Mouse (Mus musculus) heart, adult 11 months (tissue): ENCODE measurements at regions not wholly inside any gene's neighbourhood (a gene's known extent, or its start where the extent isn't known, plus 50 kb on each side); places are given as distances from the start of the nearest gene placed in this dataset.
"Not testable (repeated sequence)": the region's sequence is repeated elsewhere in the genome, so short reads cannot be mapped to it uniquely, and the experiment has no call there.

ENCODE experiments used
- DNase-seq: peaks from one replicate; pipeline ENCODE4 v3.0.0; 2022

GRCm38 (mm10) chr10:19297669-19298068, 58.7 kb upstream of the Olig3 start:
- no peak for DNase-seq

DNA sequence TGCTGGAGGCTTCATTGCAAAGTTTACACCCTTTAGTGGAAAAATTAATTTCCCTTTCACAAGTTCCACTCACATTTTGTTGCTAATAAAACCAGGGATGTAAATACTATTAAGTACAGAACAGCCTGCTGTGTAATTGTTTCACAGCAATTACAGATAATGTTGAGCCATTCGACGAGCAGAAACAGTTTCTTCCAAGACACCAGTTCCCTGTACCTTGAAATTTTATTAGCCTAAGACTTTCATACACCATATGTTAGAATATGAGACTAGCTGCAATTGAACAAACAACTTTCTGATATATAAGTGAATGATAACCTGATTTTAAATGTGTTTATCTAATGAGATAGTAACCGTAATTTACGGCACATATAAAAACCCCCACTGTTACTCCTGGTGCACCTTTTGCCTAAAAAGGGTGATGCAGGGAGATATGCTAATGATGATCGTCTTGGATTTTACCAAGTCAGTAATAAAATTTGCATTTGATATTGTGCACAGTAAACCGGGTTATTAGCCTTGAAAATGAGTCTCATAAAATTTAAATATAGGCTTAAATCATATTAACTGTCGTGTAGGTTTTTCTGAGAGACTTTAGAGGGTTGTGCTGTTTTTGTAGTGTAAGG, 60.8 kb upstream of the Olig3 start:
- no peak for DNase-seq

DNA sequence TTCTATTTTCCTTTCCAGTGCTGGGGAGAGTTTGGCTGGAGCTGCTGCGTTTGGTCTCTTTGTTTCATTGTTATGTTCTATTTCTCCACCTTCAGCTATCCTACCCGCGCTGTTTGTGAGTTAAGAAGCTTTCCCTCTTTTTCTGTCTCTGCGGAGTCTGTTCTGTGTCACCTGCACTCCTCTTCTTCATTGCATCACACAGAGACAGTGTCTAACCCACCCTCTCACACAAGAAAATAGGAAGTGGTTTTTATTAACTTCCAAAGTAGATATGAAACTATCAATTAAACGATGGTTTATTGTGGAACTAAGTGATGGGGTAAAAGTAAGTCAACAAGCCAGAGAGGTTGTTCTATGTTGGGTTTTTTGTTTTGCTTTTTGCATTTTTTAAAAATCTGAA, 64.9 kb upstream of the Olig3 start:
- no peak for DNase-seq

- DNase-seq, result not testable (repeated sequence)
These were observed 65.3 kb upstream of the Olig3 start for GRCm38 (mm10) chr10:19291039-19291438.

- no peak for DNase-seq
These were observed 74.2 kb upstream of the Olig3 start for GRCm38 (mm10) chr10:19282166-19282565.

GRCm38 (mm10) chr10:19281021-19281420, 75.3 kb upstream of the Olig3 start:
- DNase-seq, result no peak

DNA sequence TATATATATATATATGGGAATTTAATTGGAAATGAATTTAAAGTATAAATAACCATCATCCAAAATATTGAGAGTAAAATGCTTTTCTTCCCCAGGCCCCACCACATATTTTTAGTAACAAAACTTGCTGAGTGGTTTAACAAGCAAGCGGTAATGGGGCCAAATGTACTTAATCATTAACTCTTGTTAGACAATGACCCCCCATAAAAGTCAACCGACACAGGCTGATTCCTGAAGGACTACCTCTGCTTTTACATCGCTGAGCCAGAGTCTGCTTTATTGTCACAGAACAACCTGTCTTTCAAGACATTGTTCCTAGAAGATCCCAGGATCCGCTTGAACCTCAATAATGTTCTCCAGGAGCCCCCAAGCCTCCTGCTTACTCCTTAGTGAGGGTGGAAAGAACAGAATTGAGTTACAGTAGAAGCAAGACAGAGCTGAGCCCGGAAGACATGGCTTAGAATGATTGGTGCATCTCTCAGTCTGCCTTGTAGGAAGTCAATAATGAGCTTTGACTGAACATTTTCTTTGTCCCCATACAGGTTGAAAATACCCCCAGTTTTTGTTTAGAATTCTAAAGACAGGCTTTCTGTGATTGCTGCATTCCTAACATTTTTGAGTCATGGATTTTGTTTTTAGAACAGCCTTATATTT, 78.0 kb upstream of the Olig3 start:
- no peak for DNase-seq

DNA sequence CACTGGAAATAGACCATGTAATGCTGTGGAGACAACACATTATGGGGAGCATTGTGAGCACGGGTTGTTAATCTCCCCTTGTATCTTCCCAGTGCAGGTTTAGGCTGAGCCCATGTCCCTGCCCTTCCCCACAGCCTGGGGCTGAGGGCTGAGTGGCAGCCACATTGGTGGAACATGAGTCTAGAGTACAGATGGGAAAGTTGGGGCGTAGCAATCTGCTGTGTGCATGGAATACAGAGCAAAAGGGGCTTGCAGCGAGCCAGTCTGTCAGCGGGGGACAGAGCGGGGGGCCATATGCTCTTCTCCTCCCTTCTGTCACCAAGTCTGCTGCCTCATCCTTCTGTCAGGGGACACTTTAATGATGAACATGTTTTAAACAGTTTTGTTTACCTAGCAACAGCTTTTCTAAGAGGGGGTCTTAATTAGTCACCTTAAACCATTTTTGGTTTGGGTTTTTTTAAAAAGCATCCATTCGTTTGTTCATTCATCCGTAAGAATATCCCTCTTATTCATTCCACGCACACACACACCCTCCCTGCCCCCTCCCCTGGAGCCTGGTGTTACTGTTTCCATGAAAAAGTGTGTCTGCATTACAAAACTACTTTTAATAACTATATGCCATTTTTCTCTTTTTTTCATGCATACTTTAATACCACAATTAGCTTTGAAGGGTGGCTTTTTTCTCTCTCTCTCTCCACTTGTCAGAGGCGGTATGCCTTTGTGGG, 79.1 kb upstream of the Olig3 start:
- no peak for DNase-seq

DNA sequence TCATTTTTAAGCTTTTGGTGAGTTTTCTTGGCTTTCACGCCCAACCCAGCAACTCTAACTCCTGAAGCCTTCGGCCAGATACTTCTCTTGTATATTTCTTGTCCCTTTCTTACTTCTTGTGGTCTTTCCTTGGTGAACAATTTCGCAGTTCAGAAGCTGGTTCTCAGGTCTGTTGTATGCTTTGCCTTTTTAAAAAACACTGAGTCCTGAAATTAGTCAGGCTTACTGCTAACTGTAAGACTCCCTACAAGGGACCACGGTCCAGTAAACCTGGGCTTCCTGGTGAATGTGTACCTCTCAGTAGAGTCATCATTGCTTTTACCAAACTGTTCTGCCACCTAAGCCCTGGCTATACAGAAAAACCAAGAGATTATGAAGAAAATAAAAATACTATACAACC, 81.3 kb upstream of the Olig3 start:
- DNase-seq, result no peak

DNA sequence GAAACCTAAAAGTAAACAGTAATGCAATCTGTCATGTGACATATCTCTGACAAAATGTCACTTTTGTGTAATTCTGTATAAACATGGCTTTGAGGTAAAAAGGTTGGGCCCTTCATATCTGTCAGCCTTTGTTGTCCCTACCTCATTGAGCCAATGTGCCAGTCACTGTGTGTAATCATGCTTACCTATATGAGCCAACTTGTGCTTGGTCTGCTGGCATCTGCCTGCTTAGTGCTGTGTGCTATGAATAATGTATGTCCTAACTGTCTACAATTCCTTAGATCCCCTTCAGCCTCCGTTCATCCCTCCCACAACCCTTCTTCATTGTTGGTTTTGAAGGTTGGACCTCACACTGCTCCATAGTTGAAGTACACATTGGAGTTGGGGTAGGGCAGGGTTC, 86.9 kb upstream of the Olig3 start:
- peak; percentile 31 for DNase-seq

DNA sequence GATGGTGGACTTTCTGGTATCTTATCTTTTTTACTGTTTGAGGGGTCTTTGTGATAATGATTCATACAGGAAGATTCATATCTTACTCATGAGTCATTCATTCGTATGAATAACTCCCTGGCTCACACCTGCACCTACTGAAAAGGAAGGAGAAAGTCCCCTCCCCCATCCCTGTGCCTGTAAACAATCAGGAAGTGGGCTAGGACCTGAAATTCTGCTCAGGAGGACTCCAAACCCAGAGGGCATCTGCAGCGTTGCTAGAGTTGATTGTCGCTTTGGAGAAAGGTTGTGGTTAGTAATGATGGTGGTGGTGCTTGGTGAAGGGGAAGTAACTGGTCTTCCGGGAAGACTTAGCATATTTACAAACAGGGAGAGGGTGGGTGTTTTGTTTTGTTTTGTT, 88.3 kb upstream of the Olig3 start:
- peak; percentile 31 for DNase-seq

GRCm38 (mm10) chr10:19240102-19240759, 116.1 kb upstream of the Olig3 start:
- DNase-seq, result no peak

GRCm38 (mm10) chr10:19216240-19216639, 140.1 kb upstream of the Olig3 start:
- DNase-seq, result no peak

DNA sequence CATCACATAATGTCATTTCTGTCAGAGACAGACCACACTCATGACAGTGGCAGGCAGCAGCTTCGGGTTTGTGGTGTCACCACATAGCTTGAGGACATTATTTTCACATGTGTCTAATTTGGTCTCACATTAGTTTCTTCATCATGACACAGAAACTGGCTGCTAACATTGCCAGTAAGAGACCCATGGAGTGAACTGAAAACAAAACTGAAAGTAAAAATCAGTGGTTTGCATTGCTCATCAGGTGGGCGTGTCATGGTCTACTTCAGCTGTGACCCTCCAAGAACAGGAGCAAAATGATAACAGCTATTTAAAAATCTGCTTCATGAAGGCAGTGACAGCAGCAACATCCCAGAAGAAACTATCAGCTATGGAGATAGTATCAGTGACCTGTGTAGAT, 146.6 kb upstream of the Olig3 start:
- no peak for DNase-seq

DNA sequence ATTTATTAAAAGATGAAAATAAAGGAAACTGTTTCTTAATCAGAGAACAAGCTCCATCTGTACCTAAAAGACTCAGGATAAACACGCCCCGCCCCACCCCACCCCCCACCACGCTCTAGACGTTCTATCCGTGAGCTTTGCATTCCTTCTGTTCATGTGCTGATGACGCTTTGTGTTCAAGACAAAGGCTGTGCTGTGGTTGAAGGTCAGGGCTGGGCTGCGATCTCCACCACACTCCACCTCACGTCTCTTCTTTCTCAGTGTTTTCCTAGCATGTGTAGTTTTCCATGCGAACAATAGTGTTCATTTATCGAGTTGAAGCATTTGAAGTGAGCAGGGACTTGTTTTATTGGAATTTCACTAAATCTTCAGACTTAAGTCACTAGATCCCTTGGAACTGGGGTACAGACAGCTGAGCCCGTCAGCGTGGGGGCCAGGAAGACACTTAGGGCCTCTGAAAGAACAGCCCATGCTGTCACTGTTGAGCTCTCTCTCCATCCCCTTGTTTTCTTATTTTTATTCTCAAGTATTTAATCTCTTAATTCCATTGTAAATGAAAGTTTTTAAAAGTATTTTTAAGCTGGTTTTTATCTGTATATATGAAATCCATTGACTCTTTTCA, 148.1 kb upstream of the Olig3 start:
- DNase-seq, result no peak

- DNase-seq, result no peak
These were observed 148.8 kb upstream of the Olig3 start for GRCm38 (mm10) chr10:19207505-19207904.

DNA sequence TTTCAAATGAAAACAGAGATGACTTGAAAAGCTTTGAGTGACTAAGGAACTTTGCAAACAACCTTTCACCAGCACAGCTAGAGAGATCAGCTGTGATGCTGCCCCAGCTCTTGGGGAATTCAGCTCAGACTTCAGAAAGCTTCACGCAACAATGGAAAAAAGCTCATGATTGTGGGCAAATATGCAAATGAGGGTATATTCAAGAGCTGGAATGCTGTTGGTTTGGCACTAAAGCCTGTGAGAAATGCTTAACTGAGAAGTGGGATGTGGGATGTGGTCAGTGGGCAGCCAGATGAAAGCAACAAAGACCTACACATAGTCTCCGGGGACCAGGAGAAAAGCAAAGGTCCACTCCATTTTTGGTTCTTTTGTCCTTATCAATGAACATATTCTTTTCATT, 156.0 kb upstream of the Olig3 start:
- DNase-seq, result peak; percentile 11

GRCm38 (mm10) chr10:19195676-19196075, 160.7 kb upstream of the Olig3 start:
- DNase-seq, result peak; percentile 17

DNA sequence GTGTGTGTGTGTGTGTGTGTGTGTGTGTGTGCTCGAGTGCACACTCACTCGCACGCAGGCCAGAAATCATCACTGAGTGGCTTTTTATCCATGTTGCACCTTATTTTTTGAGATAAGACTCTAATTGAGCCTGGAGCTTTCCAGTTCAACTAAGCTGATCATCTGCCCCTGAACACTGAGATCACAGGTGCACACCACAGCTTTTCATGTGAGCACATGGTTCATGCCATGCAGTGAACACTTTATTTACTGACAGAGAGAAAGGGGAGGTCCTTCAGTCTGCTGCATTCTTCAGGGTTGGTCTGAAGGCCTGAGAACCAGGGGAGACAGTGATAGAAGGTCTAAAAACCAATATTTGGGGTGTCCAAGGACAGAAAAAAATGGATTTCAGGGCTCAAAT, 161.7 kb upstream of the Olig3 start:
- DNase-seq, result peak; percentile 17

DNA sequence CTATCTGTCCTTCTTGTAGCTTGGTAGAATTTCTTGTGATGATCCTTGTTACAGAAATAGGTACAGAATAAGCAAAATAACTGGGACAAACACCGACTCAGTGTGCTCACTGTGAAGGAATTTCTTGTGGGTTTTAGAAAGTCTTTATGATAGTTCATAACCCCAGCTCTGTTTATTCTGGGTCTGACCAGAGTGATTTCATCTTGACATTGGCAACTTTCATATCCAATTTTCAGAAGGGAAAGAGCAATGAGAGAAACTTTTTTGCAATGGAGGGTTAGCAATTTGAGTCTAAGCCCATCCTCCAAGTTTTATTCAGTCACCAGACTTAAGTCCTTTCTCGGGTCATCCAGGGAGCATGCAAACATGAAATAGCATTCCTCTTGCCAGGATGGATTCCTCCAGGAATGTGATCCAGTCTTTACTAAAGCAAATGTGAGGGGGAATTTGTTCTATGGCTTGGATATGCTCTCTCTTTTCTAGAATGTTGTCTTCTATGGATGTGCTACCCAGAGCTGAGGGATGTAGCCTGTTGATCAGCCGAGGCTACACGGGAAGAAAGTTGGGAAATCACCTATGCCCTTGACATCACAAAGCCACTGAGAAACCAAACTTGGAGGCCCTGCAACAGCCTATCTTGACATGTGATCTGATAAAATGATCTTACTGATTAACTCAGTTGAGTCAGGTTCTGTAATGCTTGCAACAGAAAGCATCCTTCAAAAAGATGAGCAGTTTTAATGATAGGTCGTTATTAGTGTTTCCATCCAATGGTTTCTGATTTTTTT, 163.2 kb upstream of the Olig3 start:
- DNase-seq, result peak; percentile 14

GRCm38 (mm10) chr10:19192221-19192620, 164.1 kb upstream of the Olig3 start:
- peak; percentile 87 for DNase-seq

- peak; percentile 65 for DNase-seq
These were observed 168.1 kb upstream of the Olig3 start for GRCm38 (mm10) chr10:19188082-19188742.
